Mouse (Mus musculus) embryonic fibroblast, embryonic 13.5 days (primary cell): ENCODE results near the gene Ccnq.

Experiments
- CTCF ChIP-seq: IDR thresholded peaks from 2 replicates; pipeline ENCODE4 v1.5.1; 2011; ENCODE audit warnings: mild to moderate bottlenecking, control low read depth, low read length, moderate library complexity, borderline replicate concordance; ENCODE audit not compliant: insufficient read depth
- POLR2A ChIP-seq: IDR thresholded peaks from 2 replicates; pipeline ENCODE4 v1.6.1; 2011; ENCODE audit warnings: low read depth, mild to moderate bottlenecking, control low read depth, low read length, moderate library complexity

DNA sequence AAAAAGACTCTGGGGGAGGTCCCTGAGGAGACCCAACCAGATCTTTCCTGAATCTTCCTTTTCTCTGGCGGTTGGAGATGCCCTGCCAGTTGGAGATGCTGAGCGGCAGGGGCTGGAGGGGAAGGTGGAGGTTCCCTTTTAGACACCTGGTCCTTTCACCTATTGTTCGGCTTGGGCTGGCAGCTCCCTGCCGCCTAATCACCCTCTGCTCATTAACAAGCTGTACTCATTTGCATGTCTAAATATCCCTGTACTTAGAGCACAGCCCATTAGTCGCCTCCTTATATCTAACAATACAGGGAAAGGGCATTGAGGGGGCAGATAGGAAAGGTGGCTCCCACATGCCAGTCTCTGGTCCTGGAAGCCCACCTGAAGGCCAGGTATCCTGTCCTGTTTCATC lies 40.5 kb upstream of the Ccnq start:
- TF ChIP-seq CTCF (no peak), POLR2A (no peak)
